Mouse (Mus musculus): ENCODE results near the gene Fbrs. TPM values are rescaled to one million over a fixed set of nuclear protein-coding genes. Genes with fewer than 3 reads are reported as not detected.
"Not testable (repeated sequence)": the region's sequence is repeated elsewhere in the genome, so short reads cannot be mapped to it uniquely, and the experiment has no call there.

Fbrs gene
- polyA plus RNA-seq, 1 experiment from 2014 or later: 16.1 TPM

GRCm38 (mm10) chr7:127454905-127455304 is 24.1 kb upstream of the Fbrs start:
- no peaks in the 10 kb centered on the region for H3K27me3 ChIP-seq (ENCODE audit: insufficient read depth, low read length)
- peaks cover 14% of the 10 kb centered on the region; the same call in 1 of the 2 replicates for H3K4me1 ChIP-seq (ENCODE audit: insufficient read depth)
- ATAC-seq (ENCODE audit: insufficient read depth): no peak
- 87% methylated on average over 7 of the region's 7 CpGs for WGBS
- H3K36me3 ChIP-seq (ENCODE audit: insufficient read depth): peaks cover 47% of the 10 kb centered on the region
- H3K9ac ChIP-seq: no peak overlapping the region
- no peaks in the 10 kb centered on the region for H3K9me3 ChIP-seq (ENCODE audit: low read depth, low read length)
- no peak for TF ChIP-seq CTCF (IDR thresholded peaks at IDR 0.05; ENCODE audit: low read depth)
- H3K4me2 ChIP-seq: no peak overlapping the region
- DNase-seq: no peak
- H3K27ac ChIP-seq (ENCODE audit: low read depth): no peak overlapping the region
- H3K4me3 ChIP-seq (ENCODE audit: low read depth, low read length): no peak overlapping the region

DNA sequence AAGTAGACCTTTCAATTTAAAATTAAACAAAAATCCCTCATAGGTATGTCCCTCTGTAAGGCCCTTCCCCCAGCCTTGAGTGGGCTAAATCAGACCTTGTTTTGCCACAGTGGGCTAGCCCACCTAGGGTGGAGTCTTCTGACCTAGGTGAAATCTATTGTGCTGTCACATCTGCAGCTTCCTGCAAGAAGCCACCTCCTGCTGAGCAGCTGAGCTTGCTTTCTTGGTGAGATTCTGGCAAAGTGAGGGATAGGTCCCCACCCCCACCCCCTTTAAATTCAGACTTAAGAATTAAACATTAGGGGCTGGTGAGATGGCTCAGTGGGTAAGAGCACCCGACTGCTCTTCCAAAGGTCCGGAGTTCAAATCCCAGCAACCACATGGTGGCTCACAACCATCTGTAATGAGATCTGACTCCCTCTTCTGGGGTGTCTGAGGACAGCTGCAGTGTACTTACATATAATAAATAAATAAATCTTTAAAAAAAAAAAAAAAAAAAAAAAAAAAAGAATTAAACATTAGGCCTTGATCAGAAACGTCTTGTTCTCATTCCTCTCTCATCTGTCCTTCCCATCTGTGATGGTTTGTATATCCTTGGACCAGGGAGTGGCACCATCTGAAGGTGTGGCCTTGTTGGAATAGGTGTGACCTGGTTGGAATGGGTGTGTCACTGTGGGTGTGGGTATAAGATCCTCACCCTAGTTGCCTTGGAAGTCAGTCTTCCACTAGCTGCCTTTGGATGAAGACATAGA is 20.5 kb upstream of the Fbrs start:
- H3K9me3 ChIP-seq (ENCODE audit: low read depth, low read length); ATAC-seq (ENCODE audit: insufficient read depth); H3K27me3 ChIP-seq (ENCODE audit: insufficient read depth, low read length); DNase-seq; H3K4me3 ChIP-seq (ENCODE audit: low read depth, low read length); H3K27ac ChIP-seq (ENCODE audit: low read depth); H3K9ac ChIP-seq; H3K4me2 ChIP-seq; H3K4me1 ChIP-seq (ENCODE audit: insufficient read depth): not testable (repeated sequence)
- 85% methylated on average over 3 of the region's 3 CpGs for WGBS
- peaks cover 55% of the 10 kb centered on the region for H3K36me3 ChIP-seq (ENCODE audit: insufficient read depth)

- not testable (repeated sequence) for H3K4me1 ChIP-seq (ENCODE audit: insufficient read depth); H3K27me3 ChIP-seq (ENCODE audit: insufficient read depth, low read length); H3K4me2 ChIP-seq; DNase-seq; H3K27ac ChIP-seq (ENCODE audit: low read depth); ATAC-seq (ENCODE audit: insufficient read depth); H3K4me3 ChIP-seq (ENCODE audit: low read depth, low read length); H3K9ac ChIP-seq; H3K9me3 ChIP-seq (ENCODE audit: low read depth, low read length)
- WGBS: 95% methylated on average over 7 of the region's 8 CpGs
- peaks cover 55% of the 10 kb centered on the region for H3K36me3 ChIP-seq (ENCODE audit: insufficient read depth)
Measured at GRCm38 (mm10) chr7:127459311-127459710, 19.7 kb upstream of the Fbrs start, which contains the start of gene Prr14. TSS of gene Prr14 (plus strand) at chr7:127459611.

DNA sequence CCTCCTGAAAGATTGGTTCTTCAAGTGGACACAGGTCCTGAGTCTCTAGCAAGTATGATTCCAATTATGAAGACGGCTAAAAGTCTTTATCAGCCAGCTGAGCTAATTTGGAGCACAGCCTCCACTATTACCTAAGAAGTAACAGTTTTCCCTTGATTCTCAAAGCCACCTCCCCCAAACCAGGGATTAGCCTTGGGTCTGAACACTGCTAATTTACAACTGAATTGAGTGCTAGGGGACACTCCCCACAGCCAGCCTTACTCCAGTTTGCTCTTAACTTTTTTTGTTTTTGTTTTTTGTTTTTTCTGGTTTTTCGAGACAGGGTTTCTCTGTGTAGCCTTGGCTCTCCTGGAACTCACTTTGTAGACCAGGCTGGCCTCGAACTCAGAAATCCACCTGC is 13.8 kb upstream of the Fbrs start:
- Histone ChIP-seq H3K9me3 (ENCODE audit: low read depth, low read length) (no peaks in the 10 kb centered on the region; the same call in 1 of the 2 replicates), H3K4me1 (ENCODE audit: insufficient read depth) (no peaks in the 10 kb centered on the region), H3K27me3 (ENCODE audit: insufficient read depth, low read length) (no peaks in the 10 kb centered on the region), H3K9ac (no peak overlapping the region), H3K4me2 (no peak overlapping the region), H3K36me3 (ENCODE audit: insufficient read depth) (peaks cover 45% of the 10 kb centered on the region), H3K4me3 (ENCODE audit: low read depth, low read length) (no peak overlapping the region), H3K27ac (ENCODE audit: low read depth) (no peak overlapping the region)
- WGBS: 88% methylated on average over 3 of the region's 3 CpGs
- DNase-seq: no peak
- no peak for ATAC-seq (ENCODE audit: insufficient read depth)
- no peak for TF ChIP-seq CTCF (IDR thresholded peaks at IDR 0.05; ENCODE audit: low read depth)

DNA sequence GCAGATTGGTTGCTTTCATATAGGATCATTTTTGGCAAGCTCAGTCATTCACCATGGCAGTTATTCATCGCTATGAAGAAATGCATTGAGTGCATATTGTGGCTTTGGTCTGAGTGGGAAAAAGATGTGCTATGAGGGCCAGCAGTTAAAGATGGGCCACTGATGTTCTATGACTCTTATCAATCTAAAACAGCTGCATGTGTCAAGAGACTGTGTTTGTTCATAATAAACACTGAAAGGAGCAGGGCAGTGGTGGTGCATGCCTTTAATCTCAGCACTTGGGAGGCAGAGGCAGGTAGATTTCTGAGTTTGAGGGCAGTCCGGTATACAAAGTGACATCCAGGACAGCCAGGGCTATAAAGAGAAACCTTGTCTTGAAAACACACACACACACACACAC is 13.3 kb upstream of the Fbrs start:
- H3K9me3 ChIP-seq (ENCODE audit: low read depth, low read length); ATAC-seq (ENCODE audit: insufficient read depth); H3K9ac ChIP-seq; H3K4me3 ChIP-seq (ENCODE audit: low read depth, low read length); H3K27me3 ChIP-seq (ENCODE audit: insufficient read depth, low read length); H3K27ac ChIP-seq (ENCODE audit: low read depth); H3K4me1 ChIP-seq (ENCODE audit: insufficient read depth); DNase-seq; H3K4me2 ChIP-seq: not testable (repeated sequence)
- H3K36me3 ChIP-seq (ENCODE audit: insufficient read depth): peaks cover 41% of the 10 kb centered on the region
- 98% methylated on average over 2 of the region's 2 CpGs for WGBS

DNA sequence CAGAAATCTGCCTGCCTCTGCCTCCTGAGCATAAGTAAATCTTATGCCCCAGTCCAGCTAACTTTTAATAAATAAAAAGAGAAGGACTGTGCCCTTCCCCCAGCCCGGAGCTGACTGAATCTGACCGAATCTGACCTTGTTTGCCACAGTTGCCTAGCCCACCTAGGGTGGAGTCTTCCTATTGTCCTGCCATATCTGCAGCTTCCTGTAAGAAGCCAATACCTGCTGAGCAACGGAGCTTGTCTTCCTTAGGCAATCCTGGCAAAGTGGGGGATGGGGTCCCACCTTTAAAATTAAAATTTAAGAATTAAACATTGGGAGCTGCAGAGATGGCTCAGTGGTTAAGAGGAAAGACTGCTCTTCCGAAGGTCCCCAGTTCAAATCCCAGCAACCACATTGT is 12.4 kb upstream of the Fbrs start:
- DNase-seq: no peak
- Histone ChIP-seq H3K4me1 (ENCODE audit: insufficient read depth) (no peaks in the 10 kb centered on the region), H3K9ac (no peak overlapping the region)

DNA sequence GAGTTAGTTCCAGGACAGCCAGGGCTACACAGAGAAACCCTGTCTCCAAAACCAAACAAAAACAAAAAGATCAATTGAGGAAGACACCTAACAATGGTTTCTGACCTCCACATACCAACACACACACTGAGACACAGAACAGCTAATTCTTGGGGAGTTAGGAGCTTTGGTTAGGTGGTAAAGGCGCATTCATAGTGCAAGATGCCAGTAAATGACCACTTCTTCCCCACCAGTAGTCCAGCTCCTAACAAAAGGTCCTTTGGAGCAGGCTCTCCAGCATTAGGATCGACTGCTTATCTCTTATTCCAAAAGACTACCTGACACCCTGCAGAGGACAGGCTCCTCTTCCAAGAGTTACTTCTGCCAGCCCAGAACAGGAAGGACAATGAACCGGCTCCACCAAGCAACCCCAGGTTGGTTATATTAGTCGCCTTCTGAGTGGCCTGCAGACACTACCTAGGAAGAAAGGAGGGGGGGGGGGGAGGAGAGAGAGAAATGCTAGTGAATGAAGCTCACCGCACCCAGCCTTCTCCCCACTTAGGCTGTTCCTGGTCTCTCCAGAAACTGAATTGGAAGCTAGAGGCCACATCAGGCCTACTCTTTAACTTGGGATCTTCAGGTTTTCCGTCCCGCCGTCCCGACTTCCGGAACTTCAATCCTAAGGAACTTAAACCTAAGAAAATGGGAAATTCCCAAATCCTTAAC is 8.8 kb upstream of the Fbrs start:
- DNase-seq (peak; percentile 8), ATAC-seq (ENCODE audit: insufficient read depth) (0 out of 2 replicates have a peak, but pooled peaks have one; percentile 11)
- Histone ChIP-seq H3K36me3 (ENCODE audit: insufficient read depth) (peaks cover 41% of the 10 kb centered on the region), H3K4me2 (peak overlapping the region; percentile 93), H3K9ac (peak overlapping the region; percentile 84), H3K4me1 (ENCODE audit: insufficient read depth) (peaks cover 6% of the 10 kb centered on the region), H3K9me3 (ENCODE audit: low read depth, low read length) (no peaks in the 10 kb centered on the region; the same call in 1 of the 2 replicates), H3K27ac (ENCODE audit: low read depth) (peak overlapping the region; percentile 95), H3K4me3 (ENCODE audit: low read depth, low read length) (peak overlapping the region; percentile 73), H3K27me3 (ENCODE audit: insufficient read depth, low read length) (no peaks in the 10 kb centered on the region)
- TF ChIP-seq CTCF (IDR thresholded peaks at IDR 0.05; ENCODE audit: low read depth): no peak
- 8% methylated on average over 10 of the region's 10 CpGs for WGBS

More for the DNA sequence above, 12.4 kb upstream of the Fbrs start:
- whole genome bisulfite sequencing: 92% methylated on average over 4 of the region's 4 CpGs
- H3K4me3 ChIP-seq (ENCODE audit: low read depth, low read length): no peak overlapping the region
- no peak for TF ChIP-seq CTCF (IDR thresholded peaks at IDR 0.05; ENCODE audit: low read depth)
- no peaks in the 10 kb centered on the region; the same call in 1 of the 2 replicates for H3K9me3 ChIP-seq (ENCODE audit: low read depth, low read length)
- no peak for ATAC-seq (ENCODE audit: insufficient read depth)
- H3K27me3 ChIP-seq (ENCODE audit: insufficient read depth, low read length): no peaks in the 10 kb centered on the region
- H3K4me2 ChIP-seq: no peak overlapping the region
- H3K36me3 ChIP-seq (ENCODE audit: insufficient read depth): peaks cover 34% of the 10 kb centered on the region
- H3K27ac ChIP-seq (ENCODE audit: low read depth): no peak overlapping the region

All from lung, embryonic 14.5 days (tissue).